Mouse (Mus musculus) midbrain, embryonic 15.5 days (tissue): Measurements from ENCODE around the gene Vwa2. TPM values are rescaled to one million over a fixed set of nuclear protein-coding genes. Genes with fewer than 3 reads are reported as not detected.

Experiments
- ATAC-seq: fragments of 200-750 bp; cut with Nextera tagmentation; replicated peaks from 2 replicates; pipeline ENCODE4 v1.8.0; 2017; ENCODE audit warnings: moderate TSS enrichment
- H3K27ac ChIP-seq: fragments of 300-500 bp; sonication (generic); 2 replicates; pipeline ENCODE4 v1.5.1; 2015; ENCODE audit warnings: mild to moderate bottlenecking, inconsistent platforms
- H3K27me3 ChIP-seq: fragments of 300-500 bp; sonication (generic); replicated peaks from 2 replicates; pipeline ENCODE4 v1.6.1; 2015; ENCODE audit warnings: inconsistent platforms
- H3K36me3 ChIP-seq: fragments of 300-500 bp; sonication (generic); replicated peaks from 2 replicates; pipeline ENCODE4 v1.6.1; 2015; ENCODE audit warnings: inconsistent platforms
- H3K4me1 ChIP-seq: fragments of 300-500 bp; sonication (generic); 2 replicates; pipeline ENCODE4 v1.6.1; 2015; ENCODE audit warnings: inconsistent platforms
- H3K4me2 ChIP-seq: fragments of 300-500 bp; sonication (generic); 2 replicates; pipeline ENCODE4 v1.6.1; 2015; ENCODE audit warnings: inconsistent platforms, mild to moderate bottlenecking, moderate library complexity
- H3K4me3 ChIP-seq: fragments of 300-500 bp; sonication (generic); 2 replicates; pipeline ENCODE4 v1.5.1; 2015; ENCODE audit warnings: mild to moderate bottlenecking, inconsistent platforms
- H3K9ac ChIP-seq: fragments of 300-500 bp; sonication (generic); 2 replicates; pipeline ENCODE4 v1.6.1; 2015; ENCODE audit warnings: mild to moderate bottlenecking, inconsistent platforms
- H3K9me3 ChIP-seq: fragments of 300-500 bp; sonication (generic); 2 replicates; pipeline ENCODE4 v1.6.1; 2016; ENCODE audit warnings: inconsistent platforms
- WGBS: fragments of 180-500 bp; shearing (Covaris S2); methylation state at CpG from one replicate; pipeline ENCODE4 v1.1.7; 2015; ENCODE audit warnings: mixed read lengths; 5-methylcytosine and 5-hydroxymethylcytosine counted together
- polyA plus RNA-seq: library from polyadenylated mRNA; unstranded; fragments of >200 nt; fragmentation: Nextera tagmentation; extraction: Ambion mirVana; gene quantifications from 2 replicates; pipeline ENCODE4 v1.2.1, GENCODE M21; 2015

Gene Vwa2
- polyA plus RNA-seq, 1 experiment from 2014 or later, result 0.62 TPM

DNA sequence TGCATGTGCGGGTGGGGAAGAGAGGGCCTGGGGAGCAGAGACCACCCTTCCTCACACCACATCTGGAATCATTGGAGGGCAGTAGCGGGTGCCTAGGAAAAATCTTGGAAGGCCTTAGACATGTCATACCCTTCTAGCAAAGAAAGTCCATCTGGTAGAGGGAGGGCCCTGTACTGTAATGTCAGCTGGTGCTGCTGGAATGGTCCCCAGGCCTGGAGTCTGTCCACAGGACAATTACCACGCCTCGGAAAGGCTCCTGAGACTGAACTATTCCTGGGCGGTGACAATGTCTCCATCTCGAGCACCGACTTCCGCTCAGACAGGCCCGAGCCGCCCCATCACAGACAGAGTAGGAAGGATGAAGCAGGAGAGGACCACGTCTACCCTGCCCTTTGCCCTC lies 66.5 kb downstream of the Vwa2 start:
- no peaks in the 10 kb centered on the region for H3K27me3 ChIP-seq
- H3K4me3 ChIP-seq, result no peak overlapping the region
- no peak overlapping the region for H3K4me2 ChIP-seq
- no peaks in the 10 kb centered on the region for H3K36me3 ChIP-seq
- WGBS, result 90% methylated on average over 11 of the region's 11 CpGs
- H3K9me3 ChIP-seq, result no peaks in the 10 kb centered on the region
- ATAC-seq, result no peak
- H3K4me1 ChIP-seq, result no peaks in the 10 kb centered on the region; the same call in 1 of the 2 replicates
- H3K9ac ChIP-seq, result no peak overlapping the region
- H3K27ac ChIP-seq, result no peak overlapping the region

DNA sequence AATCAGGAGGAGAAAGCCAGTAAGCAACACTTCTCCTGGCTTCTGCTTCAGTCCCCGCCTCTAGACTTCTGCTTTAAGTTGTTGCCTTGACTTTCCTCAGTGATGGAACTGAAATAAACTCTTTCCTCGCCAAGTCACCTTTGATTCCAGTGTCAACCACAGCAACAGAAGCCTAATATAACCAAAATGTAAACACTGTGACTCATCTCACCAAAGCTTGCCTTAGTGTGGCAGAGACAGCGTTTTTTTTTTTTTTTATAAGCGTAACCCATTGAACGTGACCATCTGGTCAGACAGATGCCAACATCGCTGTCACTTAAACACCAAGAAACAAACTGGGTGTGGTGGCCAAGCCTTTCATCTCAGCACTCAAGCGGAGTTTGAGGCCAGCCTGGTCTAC lies 68.2 kb downstream of the Vwa2 start:
- no peak overlapping the region for H3K4me3 ChIP-seq
- no peaks in the 10 kb centered on the region for H3K9me3 ChIP-seq
- H3K27me3 ChIP-seq, result no peaks in the 10 kb centered on the region
- H3K4me2 ChIP-seq, result no peak overlapping the region
- H3K4me1 ChIP-seq, result no peaks in the 10 kb centered on the region; the same call in 1 of the 2 replicates
- ATAC-seq, result no peak
- 92% methylated on average over 7 of the region's 7 CpGs for WGBS
- no peak overlapping the region for H3K9ac ChIP-seq
- H3K27ac ChIP-seq, result no peak overlapping the region
- no peaks in the 10 kb centered on the region for H3K36me3 ChIP-seq

DNA sequence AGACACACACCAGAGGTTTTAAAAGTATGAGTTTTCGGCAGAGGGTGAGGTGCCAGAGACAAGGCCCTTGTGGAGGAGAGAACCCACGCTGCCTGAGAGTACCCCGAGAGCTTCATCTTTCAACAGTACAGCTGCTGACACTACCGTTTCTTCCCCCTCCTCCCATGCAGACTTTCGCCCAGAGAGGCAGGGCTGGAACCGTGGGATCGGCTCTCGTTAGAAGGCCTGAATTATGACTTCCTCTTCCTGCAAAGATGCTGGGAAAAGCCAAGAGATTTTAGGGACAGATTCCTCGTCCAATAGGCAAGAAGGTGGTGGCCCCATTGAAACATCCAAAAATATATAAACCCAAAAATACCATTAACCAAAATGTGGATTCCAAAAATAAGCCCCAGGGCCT lies 70.2 kb downstream of the Vwa2 start:
- no peak overlapping the region for H3K27ac ChIP-seq
- H3K27me3 ChIP-seq, result no peaks in the 10 kb centered on the region
- ATAC-seq, result no peak
- no peaks in the 10 kb centered on the region; the same call in 1 of the 2 replicates for H3K4me1 ChIP-seq
- no peak overlapping the region for H3K9ac ChIP-seq
- no peak overlapping the region for H3K4me2 ChIP-seq
- WGBS, result 88% methylated on average over 9 of the region's 9 CpGs
- no peaks in the 10 kb centered on the region for H3K36me3 ChIP-seq
- no peak overlapping the region for H3K4me3 ChIP-seq
- H3K9me3 ChIP-seq, result no peaks in the 10 kb centered on the region

DNA sequence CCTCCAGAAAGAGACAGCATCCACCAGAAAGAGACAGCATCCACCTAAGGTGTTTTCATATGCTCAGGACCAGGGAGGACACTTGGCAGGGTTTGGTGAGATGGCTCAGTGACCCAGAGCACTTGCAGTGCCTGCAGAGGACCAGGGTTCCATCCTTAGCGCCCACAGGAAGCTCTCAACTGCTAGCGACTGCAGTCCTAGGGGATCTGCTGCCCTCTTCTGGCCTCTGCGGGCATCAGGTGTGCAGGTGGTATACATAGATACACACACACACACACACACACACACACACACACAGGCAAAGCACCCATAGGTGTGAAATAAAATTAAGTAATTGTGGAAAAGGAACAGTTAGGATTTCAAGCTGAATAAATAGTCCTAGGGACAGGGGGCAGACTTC lies 70.8 kb downstream of the Vwa2 start:
- H3K9me3 ChIP-seq, result no peaks in the 10 kb centered on the region
- H3K36me3 ChIP-seq, result no peaks in the 10 kb centered on the region
- WGBS, result 98% methylated on average over 3 of the region's 3 CpGs
- no peak overlapping the region for H3K4me2 ChIP-seq
- H3K9ac ChIP-seq, result no peak overlapping the region
- H3K4me3 ChIP-seq, result no peak overlapping the region
- H3K4me1 ChIP-seq, result no peaks in the 10 kb centered on the region; the same call in 1 of the 2 replicates
- no peak overlapping the region for H3K27ac ChIP-seq
- H3K27me3 ChIP-seq, result no peaks in the 10 kb centered on the region
- ATAC-seq, result no peak

DNA sequence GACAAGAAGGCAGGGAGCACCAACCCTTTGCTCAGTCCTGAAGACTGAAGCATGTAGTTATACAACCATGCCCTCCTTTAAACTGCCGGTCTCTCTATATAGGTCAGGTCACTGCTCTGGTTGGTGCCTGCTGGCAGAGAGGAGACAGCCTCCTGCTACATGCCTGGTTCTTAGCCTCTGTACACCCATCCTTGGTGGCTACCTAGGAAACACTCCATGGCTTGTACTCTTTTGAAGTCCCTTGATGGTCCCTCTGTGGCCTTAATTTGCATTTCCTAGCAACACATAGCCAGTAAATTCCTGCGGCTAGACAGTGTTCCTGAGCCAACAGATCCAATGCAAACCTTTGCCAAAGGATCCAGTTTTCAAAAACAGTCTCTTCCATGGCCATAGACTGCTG lies 71.6 kb downstream of the Vwa2 start:
- no peaks in the 10 kb centered on the region for H3K9me3 ChIP-seq
- no peaks in the 10 kb centered on the region for H3K27me3 ChIP-seq
- WGBS, result 76% methylated on average over 2 of the region's 2 CpGs
- H3K36me3 ChIP-seq, result no peaks in the 10 kb centered on the region
- no peak overlapping the region for H3K4me3 ChIP-seq
- no peak for ATAC-seq
- H3K4me1 ChIP-seq, result no peaks in the 10 kb centered on the region
- no peak overlapping the region for H3K9ac ChIP-seq
- H3K27ac ChIP-seq, result no peak overlapping the region
- H3K4me2 ChIP-seq, result no peak overlapping the region

DNA sequence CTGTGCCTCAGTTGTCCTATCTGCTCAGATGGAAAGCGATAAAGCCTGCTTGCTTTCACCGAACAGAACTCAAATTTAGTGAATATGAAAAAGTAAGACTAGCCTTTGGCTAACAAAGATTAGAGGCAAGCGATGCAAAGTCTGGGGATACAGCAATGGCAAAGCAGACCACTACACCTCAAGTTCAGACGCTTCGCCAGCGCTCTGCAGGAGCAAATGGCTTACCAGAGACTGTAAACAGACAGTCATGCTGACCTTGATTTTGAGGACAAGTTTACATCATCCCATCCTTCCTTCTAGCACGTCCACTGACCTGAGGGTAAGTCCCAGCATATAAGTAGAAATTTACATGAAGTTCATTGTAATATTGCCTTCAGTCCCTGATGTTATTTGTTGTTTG lies 72.2 kb downstream of the Vwa2 start:
- Histone ChIP-seq H3K4me1 (no peaks in the 10 kb centered on the region), H3K9me3 (no peaks in the 10 kb centered on the region), H3K36me3 (no peaks in the 10 kb centered on the region), H3K27ac (no peak overlapping the region), H3K4me3 (no peak overlapping the region), H3K4me2 (no peak overlapping the region), H3K9ac (no peak overlapping the region), H3K27me3 (no peaks in the 10 kb centered on the region)
- whole genome bisulfite sequencing, result 94% methylated on average over 7 of the region's 7 CpGs
- ATAC-seq, result no peak

DNA sequence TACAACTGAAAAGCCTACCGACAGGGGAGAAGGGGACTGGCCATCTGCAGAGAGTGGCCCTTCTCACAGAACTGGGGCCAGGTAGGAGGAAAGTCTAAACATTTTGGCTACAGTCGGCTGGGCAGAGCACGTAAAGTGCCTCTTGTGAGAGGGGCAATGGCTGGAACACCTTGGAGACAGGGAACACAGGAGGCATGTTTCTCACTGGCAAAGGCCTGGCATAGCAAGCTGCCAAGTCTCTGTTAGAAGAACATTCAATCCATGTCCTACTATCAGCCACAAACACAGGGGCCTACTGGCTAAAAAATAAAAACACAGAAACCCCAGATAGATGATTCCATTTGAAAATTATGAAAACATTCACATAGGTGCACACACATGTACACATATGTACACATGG lies 72.7 kb downstream of the Vwa2 start:
- Histone ChIP-seq H3K9me3 (no peaks in the 10 kb centered on the region), H3K27ac (no peak overlapping the region), H3K36me3 (no peaks in the 10 kb centered on the region), H3K9ac (no peak overlapping the region), H3K4me1 (no peaks in the 10 kb centered on the region), H3K4me2 (no peak overlapping the region), H3K4me3 (no peak overlapping the region), H3K27me3 (no peaks in the 10 kb centered on the region)
- WGBS, result 87% methylated on average over 3 of the region's 3 CpGs
- ATAC-seq, result no peak

DNA sequence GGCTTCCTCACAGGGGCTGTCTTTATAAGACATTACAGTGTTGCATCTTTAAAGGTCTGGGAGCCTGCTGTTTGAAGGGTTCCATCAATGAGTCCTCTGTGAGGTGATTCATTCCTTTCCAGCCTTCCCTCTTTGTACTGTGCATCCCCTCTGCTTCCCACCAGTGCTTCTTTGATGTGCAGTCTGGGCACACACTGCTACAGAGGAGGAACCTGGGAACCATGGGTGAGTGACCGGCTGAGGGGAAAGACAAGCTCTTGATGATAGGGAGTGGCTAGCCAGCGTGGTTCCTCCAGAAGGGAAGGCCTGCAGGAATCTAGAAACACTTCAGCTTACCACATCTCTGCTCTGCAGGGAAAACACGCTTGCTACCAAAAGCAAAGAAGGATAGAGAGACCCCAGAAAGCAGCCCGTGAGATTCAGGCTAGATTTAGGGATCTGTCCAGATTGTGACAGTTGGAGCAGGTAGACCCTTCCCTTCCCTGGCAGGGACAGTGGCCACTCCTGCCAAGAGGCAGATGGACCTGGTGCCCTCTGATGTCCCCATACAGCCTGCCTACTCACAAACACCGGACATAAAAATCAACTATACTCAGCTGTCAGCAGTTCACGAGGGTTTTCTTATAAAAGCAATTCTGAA lies 74.0 kb downstream of the Vwa2 start:
- Histone ChIP-seq H3K9me3 (no peaks in the 10 kb centered on the region), H3K4me1 (no peaks in the 10 kb centered on the region), H3K36me3 (no peaks in the 10 kb centered on the region), H3K4me2 (no peak overlapping the region), H3K27ac (no peak overlapping the region), H3K27me3 (no peaks in the 10 kb centered on the region), H3K4me3 (no peak overlapping the region), H3K9ac (no peak overlapping the region)
- no peak for ATAC-seq
- 63% methylated on average over 6 of the region's 6 CpGs for WGBS

DNA sequence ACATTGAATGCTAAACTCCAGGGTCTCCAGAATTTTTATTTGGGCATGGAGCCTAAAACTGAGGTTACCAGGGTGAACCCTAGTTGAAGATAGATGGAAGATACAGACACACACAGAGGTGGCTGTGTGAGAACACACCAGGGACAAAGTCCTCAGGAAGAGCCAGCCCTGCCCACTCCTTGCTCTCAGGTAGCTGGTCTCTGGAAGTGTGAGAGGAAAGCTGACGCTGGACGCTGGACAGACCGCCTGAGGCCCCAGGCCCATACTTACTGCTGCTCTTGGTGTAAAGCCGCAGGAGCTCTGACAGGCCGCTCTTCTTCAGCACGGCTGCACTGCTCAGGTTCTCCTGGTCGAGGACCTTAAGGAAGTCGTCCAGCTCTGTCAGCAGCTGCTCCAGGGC lies 75.8 kb downstream of the Vwa2 start:
- Histone ChIP-seq H3K27ac (no peak overlapping the region), H3K27me3 (no peaks in the 10 kb centered on the region), H3K9me3 (no peaks in the 10 kb centered on the region), H3K4me2 (no peak overlapping the region), H3K4me1 (no peaks in the 10 kb centered on the region), H3K36me3 (no peaks in the 10 kb centered on the region), H3K9ac (no peak overlapping the region), H3K4me3 (no peak overlapping the region)
- 79% methylated on average over 8 of the region's 8 CpGs for WGBS
- no peak for ATAC-seq

DNA sequence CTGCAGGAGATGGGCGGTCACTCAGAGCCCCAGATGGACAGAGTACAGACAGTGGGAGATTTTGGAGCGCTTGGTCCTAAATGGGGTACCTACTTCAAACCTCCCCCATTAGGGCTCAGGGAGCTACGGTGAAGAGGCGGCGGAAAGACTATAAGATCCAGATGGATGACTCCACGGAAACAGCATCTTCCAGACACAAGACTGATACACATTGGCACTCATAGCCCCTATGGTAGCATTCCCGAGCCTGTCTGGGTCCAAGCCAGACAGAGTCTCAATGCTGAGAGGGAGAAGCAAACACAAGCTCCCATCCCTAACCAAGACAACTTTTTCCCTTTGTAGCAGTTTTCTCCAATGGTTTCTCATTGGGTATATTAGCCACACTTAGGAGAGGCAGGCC lies 76.8 kb downstream of the Vwa2 start:
- no peak overlapping the region for H3K4me2 ChIP-seq
- H3K4me3 ChIP-seq, result no peak overlapping the region
- H3K9me3 ChIP-seq, result no peaks in the 10 kb centered on the region
- H3K9ac ChIP-seq, result no peak overlapping the region
- H3K36me3 ChIP-seq, result no peaks in the 10 kb centered on the region
- H3K27me3 ChIP-seq, result no peaks in the 10 kb centered on the region
- 84% methylated on average over 7 of the region's 7 CpGs for WGBS
- no peaks in the 10 kb centered on the region for H3K4me1 ChIP-seq
- no peak overlapping the region for H3K27ac ChIP-seq
- ATAC-seq, result no peak

DNA sequence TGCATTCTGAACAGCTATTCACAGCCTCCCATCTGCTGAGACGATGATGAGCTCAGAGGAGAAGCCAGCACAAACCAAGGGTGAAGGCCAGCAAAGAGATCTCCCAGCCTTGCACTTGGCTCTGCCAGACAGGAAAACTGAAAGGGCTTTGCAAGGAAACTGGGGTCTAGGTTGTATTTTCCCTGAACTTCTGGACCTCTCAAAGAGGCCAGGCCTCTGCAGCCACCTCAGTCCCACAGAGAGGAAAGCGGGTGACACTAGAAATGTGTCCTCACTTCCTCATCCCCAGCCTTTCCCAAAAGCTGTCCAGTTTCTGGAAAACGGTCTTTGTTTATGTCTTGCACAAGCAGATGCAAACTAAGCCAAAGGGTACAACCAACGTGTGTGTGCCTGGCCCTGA lies 79.8 kb downstream of the Vwa2 start:
- H3K4me3 ChIP-seq, result no peak overlapping the region
- peaks cover 3% of the 10 kb centered on the region; the same call in 1 of the 2 replicates for H3K4me1 ChIP-seq
- WGBS, result 87% methylated on average over 4 of the region's 4 CpGs
- H3K27ac ChIP-seq, result no peak overlapping the region
- no peak overlapping the region for H3K9ac ChIP-seq
- no peaks in the 10 kb centered on the region for H3K9me3 ChIP-seq
- H3K4me2 ChIP-seq, result no peak overlapping the region
- H3K36me3 ChIP-seq, result no peaks in the 10 kb centered on the region
- no peaks in the 10 kb centered on the region for H3K27me3 ChIP-seq
- ATAC-seq, result no peak

DNA sequence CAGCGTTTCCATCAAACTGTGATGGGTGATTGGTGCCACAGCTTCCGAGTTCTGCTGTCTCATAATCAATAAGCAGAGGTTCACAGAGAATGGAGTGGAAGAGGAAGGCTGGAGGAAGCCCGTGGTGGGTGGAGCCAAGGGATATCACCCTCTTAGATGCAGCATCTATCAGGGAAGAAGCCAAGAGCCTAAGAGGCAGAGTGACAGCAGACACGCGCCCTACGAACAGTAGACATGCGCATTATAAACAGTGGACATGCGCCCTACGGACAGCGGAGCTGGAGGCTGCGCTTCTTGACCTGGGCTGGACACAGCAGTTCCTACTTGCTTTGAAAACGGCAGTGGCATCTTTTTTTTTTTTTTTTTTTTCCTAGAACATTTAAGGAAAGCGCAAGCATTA lies 80.8 kb downstream of the Vwa2 start:
- ATAC-seq, result no peak
- Histone ChIP-seq H3K4me1 (peaks cover 3% of the 10 kb centered on the region; the same call in 1 of the 2 replicates), H3K4me3 (no peak overlapping the region), H3K27me3 (no peaks in the 10 kb centered on the region), H3K27ac (no peak overlapping the region), H3K9ac (no peak overlapping the region), H3K36me3 (no peaks in the 10 kb centered on the region), H3K9me3 (no peaks in the 10 kb centered on the region), H3K4me2 (no peak overlapping the region)
- 90% methylated on average over 13 of the region's 13 CpGs for WGBS
